Mouse (Mus musculus) right cerebral cortex, postnatal 4 days (tissue): Measurements from ENCODE around the gene Zeb2.

ENCODE experiments used
- DNase-seq: peaks from one replicate; pipeline ENCODE4 v3.0.0-alpha.2; 2022

Zeb2 gene

GRCm38 (mm10) chr2:44979042-44979721 lies 138.0 kb downstream of the Zeb2 start:
- peak; percentile 47 for DNase-seq

- DNase-seq = no peak
Observed at GRCm38 (mm10) chr2:44978038-44978437, 139.2 kb downstream of the Zeb2 start.

GRCm38 (mm10) chr2:44977556-44977955 lies 139.6 kb downstream of the Zeb2 start:
- DNase-seq = no peak

GRCm38 (mm10) chr2:44977051-44977450 lies 140.1 kb downstream of the Zeb2 start:
- no peak for DNase-seq

- DNase-seq = no peak
Observed at GRCm38 (mm10) chr2:44976484-44976883, 140.7 kb downstream of the Zeb2 start.

GRCm38 (mm10) chr2:44973828-44974227 lies 143.4 kb downstream of the Zeb2 start:
- DNase-seq = no peak

- DNase-seq = no peak
Observed at GRCm38 (mm10) chr2:44970087-44970646, 147.0 kb downstream of the Zeb2 start.

- no peak for DNase-seq
Observed at GRCm38 (mm10) chr2:44969640-44970039, 147.6 kb downstream of the Zeb2 start.

GRCm38 (mm10) chr2:44969226-44969625 lies 148.0 kb downstream of the Zeb2 start:
- DNase-seq = no peak

GRCm38 (mm10) chr2:44965834-44966555 lies 151.2 kb downstream of the Zeb2 start:
- no peak for DNase-seq

GRCm38 (mm10) chr2:44962620-44963019 lies 154.6 kb downstream of the Zeb2 start:
- DNase-seq = no peak

- no peak for DNase-seq
Observed at GRCm38 (mm10) chr2:44961192-44961591, 156.0 kb downstream of the Zeb2 start.

- DNase-seq = no peak
Observed at GRCm38 (mm10) chr2:44960561-44960960, 156.6 kb downstream of the Zeb2 start.

GRCm38 (mm10) chr2:44957329-44957797 lies 159.8 kb downstream of the Zeb2 start:
- DNase-seq = no peak

- DNase-seq = no peak
Observed at GRCm38 (mm10) chr2:44956232-44956631, 161.0 kb downstream of the Zeb2 start.

- DNase-seq = no peak
Observed at GRCm38 (mm10) chr2:44955506-44955905, 161.7 kb downstream of the Zeb2 start.

GRCm38 (mm10) chr2:44954180-44954579 lies 163.0 kb downstream of the Zeb2 start:
- DNase-seq = no peak

- DNase-seq = no peak
Observed at GRCm38 (mm10) chr2:44952830-44953422, 164.3 kb downstream of the Zeb2 start.

- no peak for DNase-seq
Observed at GRCm38 (mm10) chr2:44951651-44952213, 165.5 kb downstream of the Zeb2 start.

GRCm38 (mm10) chr2:44944689-44945088 lies 172.5 kb downstream of the Zeb2 start:
- no peak for DNase-seq
